Mouse (Mus musculus) spleen, adult 2 months (tissue): Measurements from ENCODE around the gene Mybpc2.

Experiments
- CTCF ChIP-seq: fragments of 200-500 bp; IDR thresholded peaks from 2 replicates; pipeline ENCODE4 v1.5.1; 2011; ENCODE audit warnings: mild to moderate bottlenecking, inconsistent platforms; ENCODE audit not compliant: insufficient read depth, insufficient read length, insufficient replicate concordance; ENCODE audit errors: extremely low read depth
- POLR2A ChIP-seq: fragments of 200-500 bp; IDR thresholded peaks from 2 replicates; pipeline ENCODE4 v1.6.1; 2011; ENCODE audit warnings: low read depth, low read length, inconsistent platforms

- no peak for TF ChIP-seq POLR2A
- TF ChIP-seq CTCF, result no peak
Measured at GRCm38 (mm10) chr7:44572956-44573484, 48.6 kb upstream of the Mybpc2 start.
